Mouse (Mus musculus) cerebellum, adult 2 months (tissue): Measurements from ENCODE around the gene Me3.

Experiments
- CTCF ChIP-seq: fragments of 200-500 bp; IDR thresholded peaks from 2 replicates; pipeline ENCODE4 v1.5.1; 2011; ENCODE audit warnings: low read depth, mild to moderate bottlenecking, control low read depth, low read length, moderate library complexity, borderline replicate concordance; ENCODE audit not compliant: insufficient read depth
- POLR2A ChIP-seq: fragments of 200-500 bp; IDR thresholded peaks from 2 replicates; pipeline ENCODE4 v1.6.1; 2011; ENCODE audit warnings: low read length, control low read depth, borderline replicate concordance; ENCODE audit not compliant: insufficient read depth

GRCm38 (mm10) chr7:89856440-89857217 lies 224.4 kb downstream of the Me3 start:
- TF ChIP-seq CTCF (no peak), POLR2A (no peak)
